Comparison of ENCODE assay signal across 18 mouse cellular contexts in genomic region chr14:33812772-33813171, GRCm38 (mm10).
"Had no signal": no experiment of that assay in that cellular context is flagged by ENCODE, and none has a peak within 500 bp of the region (broad histone marks: within the 10 kb centered on the region; RNA-seq: fewer than 3 reads in every experiment).

No protein-coding gene starts in this region.

- H3K27me3 ChIP-seq: liver, embryonic 12.5 days; midbrain, embryonic 12.5 days had no signal

- H3K4me2 ChIP-seq: liver, embryonic 12.5 days; midbrain, embryonic 12.5 days had no signal

- H3K27ac ChIP-seq: liver, embryonic 12.5 days; liver, embryonic 14.5 days; midbrain, embryonic 10.5 days; midbrain, embryonic 12.5 days had no signal

- H3K9me3 ChIP-seq: liver, embryonic 12.5 days; midbrain, embryonic 10.5 days; midbrain, embryonic 12.5 days had no signal

- DNase-seq: lung, adult 2 months; lung, postnatal 14 days; lung, postnatal 36 days; midbrain, embryonic 14.5 days; retina, postnatal 1 day; right cerebral cortex, adult 18-20 months; right cerebral cortex, postnatal 25 days; right cerebral cortex, postnatal 4 days; spleen, adult 18-20 months; thymus, adult 18-20 months; thymus, postnatal 14 days; thymus, postnatal 36 days had no signal

- H3K9ac ChIP-seq: liver, embryonic 12.5 days; liver, embryonic 14.5 days; midbrain, embryonic 12.5 days had no signal

- ATAC-seq: liver, embryonic 12.5 days; midbrain, embryonic 16.5 days had no signal

- H3K4me1 ChIP-seq: liver, embryonic 12.5 days; midbrain, embryonic 10.5 days; midbrain, embryonic 12.5 days had no signal

- H3K4me3 ChIP-seq: liver, embryonic 12.5 days; midbrain, embryonic 10.5 days; midbrain, embryonic 12.5 days; myocyte had no signal

- H3K36me3 ChIP-seq: liver, embryonic 12.5 days; midbrain, embryonic 10.5 days; midbrain, embryonic 12.5 days had no signal
